Mouse (Mus musculus) megakaryocyte, embryonic 14.5 days (primary cell): ENCODE data around the gene Aldh3b3.

Source experiments
- FLI1 ChIP-seq: IDR thresholded peaks from 2 replicates; pipeline ENCODE4 v1.6.1; 2012; ENCODE audit warnings: low read length, inconsistent platforms, mixed read lengths
- GATA1 ChIP-seq: IDR thresholded peaks from 3 replicates; pipeline ENCODE4 v1.6.1; 2012; ENCODE audit warnings: mixed read lengths, low read length, inconsistent platforms, borderline replicate concordance

- TF ChIP-seq GATA1 = no peak
- no peak for TF ChIP-seq FLI1
Measured at GRCm38 (mm10) chr19:3998335-3998734, 39.9 kb downstream of the Aldh3b3 start.
